Mouse (Mus musculus) embryonic facial prominence, embryonic 11.5 days (tissue): ENCODE data around the gene Agxt. TPM values are rescaled to one million over a fixed set of nuclear protein-coding genes. Genes with fewer than 3 reads are reported as not detected.

Experiments
- ATAC-seq: fragments of 200-750 bp; cut with Nextera tagmentation; replicated peaks from 2 replicates; pipeline ENCODE4 v1.8.0; 2017; ENCODE audit warnings: low read depth; ENCODE audit not compliant: insufficient number of reproducible peaks, low FRiP score, low TSS enrichment
- DNase-seq: peaks from one replicate; pipeline ENCODE4 v3.0.0-alpha.2; 2015; ENCODE audit warnings: low spot score
- H3K27ac ChIP-seq: fragments of 300-500 bp; sonication (generic); replicated peaks from 2 replicates; pipeline ENCODE4 v1.5.1; 2014; ENCODE audit warnings: mild to moderate bottlenecking, low read depth, low read length, control low read depth
- H3K27me3 ChIP-seq: fragments of 300-500 bp; sonication (generic); 2 replicates; pipeline ENCODE4 v1.6.1; 2014; ENCODE audit warnings: mild to moderate bottlenecking, low read length, moderate library complexity, mixed read lengths; ENCODE audit not compliant: control insufficient read depth, insufficient read depth
- H3K36me3 ChIP-seq: fragments of 300-500 bp; sonication (generic); replicated peaks from 2 replicates; pipeline ENCODE4 v1.6.1; 2014; ENCODE audit warnings: low read depth, mild to moderate bottlenecking, low read length, moderate library complexity, mixed read lengths; ENCODE audit not compliant: control insufficient read depth, insufficient read depth
- H3K4me1 ChIP-seq: fragments of 300-500 bp; sonication (generic); 2 replicates; pipeline ENCODE4 v1.6.1; 2014; ENCODE audit warnings: low read length, mixed read lengths; ENCODE audit not compliant: control insufficient read depth, insufficient read depth
- H3K4me2 ChIP-seq: fragments of 300-500 bp; sonication (generic); 2 replicates; pipeline ENCODE4 v1.6.1; 2014; ENCODE audit warnings: low read depth, mild to moderate bottlenecking, control low read depth, low read length, moderate library complexity
- H3K4me3 ChIP-seq: fragments of 300-500 bp; sonication (generic); 2 replicates; pipeline ENCODE4 v1.5.1; 2014; ENCODE audit warnings: low read depth, low read length, control low read depth
- H3K9ac ChIP-seq: fragments of 300-500 bp; sonication (generic); replicated peaks from 2 replicates; pipeline ENCODE4 v1.6.1; 2014; ENCODE audit warnings: mild to moderate bottlenecking, control low read depth, low read length
- H3K9me3 ChIP-seq: fragments of 300-500 bp; sonication (generic); replicated peaks from 2 replicates; pipeline ENCODE4 v1.6.1; 2016; ENCODE audit warnings: mild to moderate bottlenecking, low read length, inconsistent platforms, mixed read lengths; ENCODE audit not compliant: control insufficient read depth
- WGBS: fragments of 180-500 bp; shearing (Covaris S2); extraction: QIAGEN DNeasy Blood & Tissue Kit; methylation state at CpG from one replicate; pipeline ENCODE4 v1.1.7; 2014; 5-methylcytosine and 5-hydroxymethylcytosine counted together
- polyA plus RNA-seq: library from polyadenylated mRNA; unstranded; fragments of >200 nt; fragmentation: Nextera tagmentation; extraction: Ambion mirVana; gene quantifications from 2 replicates; pipeline ENCODE4 v1.2.1, GENCODE M21; 2014

Gene Agxt
- polyA plus RNA-seq, 1 experiment from 2014 or later: not detected

DNA sequence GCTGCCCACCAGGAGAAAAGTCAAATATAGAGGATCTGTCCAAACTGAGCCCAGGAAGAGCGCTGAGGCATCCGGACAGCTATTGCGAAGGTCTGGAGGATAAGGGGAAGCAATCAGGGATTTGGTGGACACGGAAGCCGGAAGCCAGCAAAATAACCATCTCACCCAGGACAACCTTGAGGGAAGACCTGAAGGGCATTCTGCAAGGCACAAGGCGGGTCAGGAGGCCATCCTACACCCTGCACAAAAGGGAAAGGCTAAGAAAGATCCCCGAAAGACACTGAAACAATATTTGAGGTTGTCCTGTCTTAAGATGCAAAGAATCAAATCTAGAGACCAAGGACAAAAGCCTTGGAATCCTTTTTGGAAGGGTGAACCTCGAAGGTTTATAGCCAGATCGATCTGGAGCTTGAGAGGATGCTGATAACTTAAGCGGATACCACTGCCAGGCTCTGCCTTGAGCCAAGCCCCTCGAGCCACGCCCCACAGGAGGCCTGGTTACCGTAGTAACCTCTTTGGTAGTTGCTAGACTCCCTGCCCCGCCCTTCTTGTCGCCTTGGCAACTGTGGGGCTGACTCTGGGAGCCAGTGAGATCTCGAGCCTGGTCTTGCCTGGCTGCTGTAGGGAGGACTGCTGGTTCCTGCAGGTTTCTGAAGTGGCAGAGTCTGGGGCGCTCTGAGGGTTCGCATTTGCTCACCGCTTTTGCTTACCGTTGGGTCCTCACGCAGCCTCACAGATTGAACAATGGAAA, 20.2 kb upstream of the Agxt start:
- 25% methylated on average over 21 of the region's 21 CpGs for WGBS
- Histone ChIP-seq H3K4me1 (no peaks in the 10 kb centered on the region), H3K27ac (no peak overlapping the region), H3K9me3 (no peaks in the 10 kb centered on the region), H3K4me2 (peak overlapping the region; percentile 54), H3K4me3 (peak overlapping the region; percentile 28), H3K27me3 (no peaks in the 10 kb centered on the region), H3K36me3 (no peaks in the 10 kb centered on the region), H3K9ac (peak overlapping the region; percentile 45)
- DNase-seq (peak; percentile 98), ATAC-seq (peak; percentile 100)

DNA sequence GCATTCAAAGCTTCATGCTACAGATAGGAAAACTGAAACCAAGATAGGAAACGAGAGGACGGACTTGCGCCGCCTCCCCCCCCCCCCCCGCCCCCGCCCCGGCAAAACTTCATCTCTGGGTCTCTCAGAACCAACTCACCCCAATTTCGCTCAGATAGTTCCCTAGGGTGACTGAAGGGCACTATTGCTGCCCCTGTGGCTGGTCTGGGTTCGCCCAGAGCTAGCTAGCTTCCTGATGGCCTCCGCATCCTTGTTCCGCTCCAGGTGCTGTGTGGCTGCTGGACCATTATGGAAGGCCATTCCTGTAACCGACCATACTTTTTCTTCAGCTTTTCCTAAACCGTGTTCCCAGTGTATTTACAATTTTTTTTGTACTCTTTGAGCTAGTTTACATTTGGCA, 19.6 kb upstream of the Agxt start:
- WGBS: 16% methylated on average over 13 of the region's 13 CpGs
- ATAC-seq (peak; percentile 61; the same call in 1 of the 2 replicates), DNase-seq (peak; percentile 14)
- Histone ChIP-seq H3K9me3 (no peaks in the 10 kb centered on the region), H3K27ac (no peak overlapping the region), H3K4me3 (peak overlapping the region; percentile 28), H3K4me1 (no peaks in the 10 kb centered on the region), H3K4me2 (peak overlapping the region; percentile 54), H3K9ac (peak overlapping the region; percentile 45), H3K36me3 (no peaks in the 10 kb centered on the region), H3K27me3 (no peaks in the 10 kb centered on the region)

DNA sequence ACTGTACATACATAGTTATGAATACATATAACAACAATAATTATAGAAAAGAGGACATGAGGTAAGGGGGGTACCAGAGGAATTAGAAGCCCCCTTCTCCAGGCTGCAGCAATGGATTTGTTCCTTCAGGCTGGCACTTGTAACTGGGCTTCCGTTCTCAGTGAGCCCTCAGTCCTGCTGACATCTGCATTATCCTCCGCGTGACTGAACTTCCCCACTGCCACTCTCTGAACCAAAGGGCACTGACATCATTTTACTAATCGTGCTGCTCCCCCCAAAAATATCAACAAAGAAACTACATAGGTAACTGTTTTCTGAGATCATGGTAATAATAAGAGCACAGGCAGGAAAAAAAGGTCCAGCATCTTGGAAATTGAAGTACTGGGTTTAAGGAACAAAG, 16.2 kb upstream of the Agxt start:
- ATAC-seq: no peak
- no peak overlapping the region for H3K4me3 ChIP-seq
- no peak overlapping the region for H3K9ac ChIP-seq
- WGBS: 21% methylated on average over 4 of the region's 4 CpGs
- no peaks in the 10 kb centered on the region for H3K4me1 ChIP-seq
- H3K36me3 ChIP-seq: no peaks in the 10 kb centered on the region
- H3K27ac ChIP-seq: no peak overlapping the region
- no peaks in the 10 kb centered on the region for H3K27me3 ChIP-seq
- H3K9me3 ChIP-seq: no peaks in the 10 kb centered on the region
- H3K4me2 ChIP-seq: no peak overlapping the region
- no peak for DNase-seq

DNA sequence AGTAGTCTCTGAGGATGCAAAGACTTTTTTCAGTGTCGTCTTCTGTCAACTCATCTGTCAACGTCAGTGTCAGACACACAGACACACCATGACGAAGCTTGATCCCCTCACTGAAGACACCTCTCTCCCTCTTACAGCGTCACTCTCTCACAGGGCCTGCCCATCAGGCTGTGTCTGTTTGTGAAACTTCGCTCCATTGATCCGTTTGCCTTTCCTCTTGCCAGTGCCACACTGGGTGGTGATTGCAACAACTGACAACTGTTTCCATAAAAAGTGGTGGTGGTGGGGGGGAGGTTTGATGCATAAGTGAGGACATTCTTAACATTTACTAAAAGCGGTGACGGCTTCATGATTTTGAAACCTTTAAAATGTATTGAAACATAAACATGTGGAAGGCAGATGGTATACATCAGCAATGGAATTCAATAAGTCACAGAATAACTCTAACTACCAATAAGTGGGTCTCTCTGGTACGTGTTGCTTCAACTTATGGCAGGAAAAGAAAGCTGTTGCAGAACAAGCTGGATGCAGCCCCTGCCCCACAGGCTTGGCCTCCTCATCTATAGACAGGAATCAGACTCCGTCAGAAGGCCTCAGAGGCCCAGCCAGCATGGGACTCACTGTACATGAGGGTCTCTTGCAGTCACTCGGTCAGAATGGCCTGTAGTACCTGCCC, 11.7 kb upstream of the Agxt start:
- no peaks in the 10 kb centered on the region for H3K9me3 ChIP-seq
- H3K27me3 ChIP-seq: no peaks in the 10 kb centered on the region
- no peaks in the 10 kb centered on the region for H3K4me1 ChIP-seq
- WGBS: 72% methylated on average over 11 of the region's 11 CpGs
- ATAC-seq (no peak), DNase-seq (no peak)
- no peak overlapping the region for H3K27ac ChIP-seq
- H3K36me3 ChIP-seq: no peaks in the 10 kb centered on the region
- H3K9ac ChIP-seq: no peak overlapping the region
- H3K4me2 ChIP-seq: no peak overlapping the region
- no peak overlapping the region for H3K4me3 ChIP-seq

DNA sequence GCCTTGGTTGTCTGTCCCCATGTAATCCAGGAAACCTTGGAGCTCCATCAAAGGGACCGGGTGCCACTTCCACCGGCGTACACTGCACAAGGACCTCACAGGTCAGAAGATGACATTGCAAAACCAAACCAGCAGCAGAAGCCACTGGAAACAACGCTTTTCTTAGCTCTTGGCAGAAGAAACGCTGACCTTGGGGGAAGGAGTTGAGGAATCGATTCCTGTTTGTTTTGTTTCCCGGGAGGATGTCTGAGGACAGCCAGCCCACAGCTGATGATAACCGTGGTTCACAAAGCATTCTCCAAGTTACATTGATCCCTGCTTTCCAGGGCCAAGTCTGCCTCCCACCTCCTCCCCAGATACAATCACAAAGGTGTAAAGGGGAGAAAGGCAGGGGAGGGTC, 11.0 kb upstream of the Agxt start:
- Histone ChIP-seq H3K9me3 (no peaks in the 10 kb centered on the region), H3K4me3 (no peak overlapping the region), H3K9ac (no peak overlapping the region), H3K36me3 (no peaks in the 10 kb centered on the region), H3K27me3 (no peaks in the 10 kb centered on the region), H3K4me1 (no peaks in the 10 kb centered on the region), H3K27ac (no peak overlapping the region), H3K4me2 (no peak overlapping the region)
- DNase-seq: no peak
- ATAC-seq: no peak
- WGBS: 73% methylated on average over 8 of the region's 8 CpGs

DNA sequence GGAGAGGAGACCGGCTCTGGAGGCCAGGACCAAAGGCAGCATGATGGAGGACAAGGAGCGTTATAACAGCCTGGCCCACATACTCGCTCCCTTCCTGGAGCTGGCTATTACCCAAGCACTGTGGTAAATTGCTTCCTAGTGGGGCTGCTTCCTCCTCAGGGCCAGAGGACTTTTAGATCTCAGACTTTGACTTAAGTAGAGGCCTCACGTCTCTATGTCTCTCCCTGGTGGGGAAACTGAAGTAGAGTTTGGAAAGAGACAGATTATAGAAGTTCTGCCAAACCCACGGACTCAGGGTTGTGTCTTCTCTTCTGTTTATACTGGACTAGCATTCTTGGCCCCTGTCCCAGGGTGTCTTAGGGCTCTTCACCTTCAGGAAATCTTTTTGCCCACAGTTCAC, 9.8 kb upstream of the Agxt start:
- Histone ChIP-seq H3K4me1 (no peaks in the 10 kb centered on the region), H3K4me3 (no peak overlapping the region), H3K4me2 (no peak overlapping the region), H3K27ac (no peak overlapping the region), H3K9me3 (no peaks in the 10 kb centered on the region), H3K9ac (no peak overlapping the region), H3K36me3 (no peaks in the 10 kb centered on the region), H3K27me3 (no peaks in the 10 kb centered on the region)
- no peak for DNase-seq
- 64% methylated on average over 5 of the region's 5 CpGs for WGBS
- ATAC-seq: no peak

DNA sequence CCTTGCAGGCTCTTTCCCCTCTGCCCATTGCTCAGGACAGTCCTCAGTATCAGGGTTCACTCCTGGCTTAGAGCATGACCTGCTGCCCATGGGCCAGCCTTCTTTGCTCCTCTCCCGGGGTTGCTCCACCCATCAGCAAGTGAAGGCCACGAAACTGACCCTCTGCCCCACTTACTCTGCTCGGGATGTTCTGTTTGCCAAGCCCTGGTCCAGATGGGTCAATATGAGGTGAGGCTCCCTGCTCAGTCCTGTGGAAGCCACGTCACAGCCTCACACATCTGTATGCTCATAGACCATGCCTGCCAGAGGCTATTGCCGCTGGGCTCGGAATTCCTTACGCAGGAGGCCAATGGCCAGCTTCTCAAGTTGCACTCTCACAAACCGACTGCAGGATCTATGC, 6.8 kb upstream of the Agxt start:
- H3K27ac ChIP-seq: no peak overlapping the region
- DNase-seq: no peak
- 76% methylated on average over 8 of the region's 8 CpGs for WGBS

DNA sequence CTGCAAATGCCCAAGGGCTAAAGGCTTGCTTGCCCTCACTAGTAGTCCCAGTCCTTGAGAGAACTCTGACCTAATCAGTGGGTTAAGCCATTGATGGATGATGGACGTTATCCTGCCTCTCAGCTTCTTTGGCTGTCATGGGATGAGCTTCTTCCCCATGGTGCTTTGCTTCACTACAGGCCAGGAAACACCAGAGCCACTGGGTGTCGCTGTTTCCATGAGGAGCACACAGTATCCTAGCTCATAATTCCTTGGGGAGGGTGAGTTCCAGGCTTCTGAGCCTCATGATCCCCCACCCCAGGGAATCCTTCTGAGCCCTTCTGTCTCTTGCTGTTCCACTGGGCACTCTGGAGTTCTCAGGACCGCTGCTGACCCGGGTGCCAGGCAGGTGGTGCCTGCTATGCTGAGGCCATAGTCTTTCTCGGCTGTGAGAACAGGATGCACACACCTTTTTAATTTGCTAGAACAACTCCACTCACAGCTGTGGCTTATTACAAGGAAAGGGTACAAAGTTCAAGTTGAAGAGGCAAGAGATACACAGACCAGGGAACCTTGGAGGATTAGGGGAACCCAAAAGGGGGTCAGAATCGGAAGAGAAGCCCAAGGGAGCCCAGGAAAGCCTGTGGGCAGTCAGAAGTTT, 6.2 kb upstream of the Agxt start:
- DNase-seq (peak; percentile 71), ATAC-seq (peak; percentile 59; the same call in 1 of the 2 replicates)
- no peaks in the 10 kb centered on the region for H3K4me1 ChIP-seq
- WGBS: 18% methylated on average over 6 of the region's 6 CpGs
- no peaks in the 10 kb centered on the region for H3K27me3 ChIP-seq
- no peak overlapping the region for H3K4me3 ChIP-seq
- H3K36me3 ChIP-seq: no peaks in the 10 kb centered on the region
- H3K27ac ChIP-seq: no peak overlapping the region
- H3K9me3 ChIP-seq: no peaks in the 10 kb centered on the region
- H3K4me2 ChIP-seq: no peak overlapping the region
- no peak overlapping the region for H3K9ac ChIP-seq

More for the DNA sequence above, 6.8 kb upstream of the Agxt start:
- no peaks in the 10 kb centered on the region for H3K9me3 ChIP-seq
- ATAC-seq: no peak
- H3K27me3 ChIP-seq: no peaks in the 10 kb centered on the region
- no peaks in the 10 kb centered on the region for H3K36me3 ChIP-seq
- H3K4me2 ChIP-seq: no peak overlapping the region
- H3K9ac ChIP-seq: no peak overlapping the region
- no peak overlapping the region for H3K4me3 ChIP-seq
- no peaks in the 10 kb centered on the region for H3K4me1 ChIP-seq
